Mouse (Mus musculus) lung, embryonic 14.5 days (tissue): Measurements from ENCODE around the gene Smpd2. TPM values are rescaled to one million over a fixed set of nuclear protein-coding genes. Genes with fewer than 3 reads are reported as not detected.

Source experiments
- ATAC-seq: fragments of 200-750 bp; cut with Nextera tagmentation; 2 replicates; pipeline ENCODE4 v1.8.0; 2017; ENCODE audit warnings: mild to moderate bottlenecking, moderate TSS enrichment, moderate library complexity; ENCODE audit not compliant: insufficient read depth
- DNase-seq: peaks from one replicate; pipeline ENCODE4 v3.0.0-alpha.2; 2015
- H3K27ac ChIP-seq: fragments of 300-500 bp; sonication (generic); 2 replicates; pipeline ENCODE4 v1.5.1; 2014; ENCODE audit warnings: low read depth, mild to moderate bottlenecking, moderate library complexity
- H3K27me3 ChIP-seq: fragments of 300-500 bp; sonication (generic); 2 replicates; pipeline ENCODE4 v1.6.1; 2014; ENCODE audit warnings: low read length, control low read depth; ENCODE audit not compliant: insufficient read depth
- H3K36me3 ChIP-seq: fragments of 300-500 bp; sonication (generic); 2 replicates; pipeline ENCODE4 v1.6.1; 2014; ENCODE audit warnings: control low read depth; ENCODE audit not compliant: insufficient read depth
- H3K4me1 ChIP-seq: fragments of 300-500 bp; sonication (generic); 2 replicates; pipeline ENCODE4 v1.6.1; 2014; ENCODE audit warnings: antibody characterized with exemption, control low read depth; ENCODE audit not compliant: insufficient read depth
- H3K4me2 ChIP-seq: fragments of 300-500 bp; sonication (generic); 2 replicates; pipeline ENCODE4 v1.6.1; 2014; ENCODE audit warnings: mild to moderate bottlenecking
- H3K4me3 ChIP-seq: fragments of 300-500 bp; sonication (generic); 2 replicates; pipeline ENCODE4 v1.5.1; 2014; ENCODE audit warnings: low read depth, low read length
- H3K9ac ChIP-seq: fragments of 300-500 bp; sonication (generic); 2 replicates; pipeline ENCODE4 v1.6.1; 2014
- H3K9me3 ChIP-seq: fragments of 300-500 bp; sonication (generic); 2 replicates; pipeline ENCODE4 v1.6.1; 2016; ENCODE audit warnings: low read depth, low read length, control low read depth
- CTCF ChIP-seq: IDR thresholded peaks from 2 replicates; pipeline ENCODE4 v1.5.1; 2016; ENCODE audit warnings: antibody characterized with exemption, low read depth
- WGBS: fragments of 180-500 bp; shearing (Covaris S2); extraction: QIAGEN DNeasy Blood & Tissue Kit; methylation state at CpG from one replicate; pipeline ENCODE4 v1.1.7; 2014; 5-methylcytosine and 5-hydroxymethylcytosine counted together
- polyA plus RNA-seq: library from polyadenylated mRNA; unstranded; fragments of >200 nt; fragmentation: Nextera tagmentation; extraction: Ambion mirVana; gene quantifications from 2 replicates; pipeline ENCODE4 v1.2.1, GENCODE M21; 2014

Gene Smpd2
- 61.4 and 62.4 TPM in 2 replicates for polyA plus RNA-seq

DNA sequence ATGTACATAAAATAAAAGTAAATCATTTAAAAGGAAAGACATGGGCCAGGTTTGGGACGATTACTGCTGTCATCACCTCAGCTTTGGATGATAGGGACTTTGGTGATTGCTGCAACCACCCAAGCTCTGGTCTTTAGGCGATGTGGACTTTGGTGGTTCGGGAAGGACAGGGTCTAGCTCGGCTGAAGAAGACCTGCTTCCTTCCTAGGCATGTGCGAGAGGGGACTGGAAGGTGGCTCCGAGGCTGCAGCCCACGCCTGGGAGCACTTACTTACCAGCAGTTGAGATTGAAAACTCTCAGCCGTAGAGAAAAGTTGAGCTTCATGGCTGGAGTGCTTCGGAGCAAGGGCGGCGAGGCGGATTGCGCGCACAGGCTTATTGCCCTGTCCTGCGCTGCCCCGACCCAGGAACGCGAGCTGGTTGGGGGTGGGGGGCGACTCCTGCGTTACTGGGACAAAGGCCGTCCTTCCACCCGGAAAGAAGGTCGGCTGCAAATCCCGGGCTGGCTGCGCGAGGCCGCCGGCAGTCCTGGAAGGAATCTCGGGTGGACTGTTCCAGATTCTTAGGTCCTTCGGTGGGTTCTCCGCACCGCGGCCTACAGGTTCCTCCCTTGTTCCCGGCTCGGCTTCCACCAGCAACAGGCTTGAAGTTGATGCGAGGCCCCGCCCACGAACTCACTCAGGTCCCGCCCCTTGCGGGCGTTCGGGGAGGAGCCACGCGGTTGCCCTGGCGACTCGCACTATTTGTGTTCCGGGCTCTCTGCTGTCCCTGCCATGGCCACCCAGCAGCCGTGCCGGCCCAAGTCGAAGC, at the start of gene Smpd2, which contains the start of gene Ppil6:
TSS of gene Smpd2 (minus strand) at position 662 of the 810 bp plus-strand sequence.
TSS of gene Ppil6 (plus strand) at position 732 of the 810 bp plus-strand sequence.
- under 1% methylated on average over 50 of the region's 50 CpGs for WGBS
- Histone ChIP-seq H3K9me3 (no peaks in the 10 kb centered on the region), H3K27ac (peak within 1 kb of the TSS; percentile 81), H3K27me3 (no peaks in the 10 kb centered on the region), H3K36me3 (peaks cover 36% of the 10 kb centered on the region), H3K4me3 (peak within 1 kb of the TSS; percentile 67), H3K4me1 (peaks cover 4% of the 10 kb centered on the region), H3K9ac (peak within 1 kb of the TSS; percentile 74), H3K4me2 (peak within 1 kb of the TSS; percentile 100)
- 0 out of 2 replicates have a peak, but pooled peaks have one; percentile 9 for TF ChIP-seq CTCF
- DNase-seq (peak; percentile 98), ATAC-seq (peak; percentile 94)

DNA sequence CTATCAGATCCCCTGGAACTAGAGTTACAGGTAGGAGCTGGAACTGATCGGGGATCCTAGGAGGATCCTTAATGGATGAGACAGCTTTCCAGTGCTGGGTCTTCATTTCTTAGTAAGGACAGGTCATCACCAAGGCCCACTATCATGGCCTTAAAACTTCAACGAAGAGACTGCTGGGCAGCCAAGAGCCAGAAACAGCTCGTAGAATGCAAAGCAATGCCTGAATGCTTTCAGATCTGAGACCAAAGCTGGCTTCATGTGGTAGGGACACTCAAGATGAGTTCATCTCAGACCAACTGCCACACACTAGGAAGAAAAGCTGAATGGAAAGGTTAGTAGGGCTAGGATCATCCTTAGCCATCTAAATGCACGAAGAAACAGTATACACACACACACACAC, 48.8 kb upstream of the Smpd2 start:
- no peak overlapping the region for H3K4me2 ChIP-seq
- H3K4me1 ChIP-seq, result no peaks in the 10 kb centered on the region
- no peak overlapping the region for H3K27ac ChIP-seq
- TF ChIP-seq CTCF, result no peak
- WGBS, result 88% methylated on average over 4 of the region's 4 CpGs
- ATAC-seq, result no peak
- no peak overlapping the region for H3K9ac ChIP-seq
- no peaks in the 10 kb centered on the region for H3K9me3 ChIP-seq
- DNase-seq, result no peak
- no peaks in the 10 kb centered on the region for H3K27me3 ChIP-seq
- peaks cover 21% of the 10 kb centered on the region; the same call in 1 of the 2 replicates for H3K36me3 ChIP-seq
- no peak overlapping the region for H3K4me3 ChIP-seq

DNA sequence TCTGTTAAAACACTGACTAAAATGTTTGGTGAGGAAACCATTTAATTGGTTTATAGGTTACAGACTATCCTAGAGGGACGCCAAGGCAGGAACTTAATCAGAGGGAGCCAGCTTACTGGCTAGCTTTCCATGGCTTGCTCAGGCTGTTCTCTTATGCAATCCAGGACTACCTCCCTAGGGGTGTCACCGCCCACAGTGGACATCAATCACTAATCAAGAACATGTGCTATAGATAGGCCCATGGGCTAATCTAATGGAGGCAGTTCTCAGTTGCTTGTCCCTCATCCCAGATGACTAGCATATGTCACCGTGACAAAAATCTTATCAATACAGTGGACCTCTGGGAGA, 47.8 kb upstream of the Smpd2 start:
- H3K27ac ChIP-seq, result no peak overlapping the region
- no peak for ATAC-seq
- H3K36me3 ChIP-seq, result peaks cover 31% of the 10 kb centered on the region
- no peaks in the 10 kb centered on the region for H3K4me1 ChIP-seq
- no peaks in the 10 kb centered on the region for H3K27me3 ChIP-seq
- no peak overlapping the region for H3K9ac ChIP-seq
- H3K9me3 ChIP-seq, result no peaks in the 10 kb centered on the region
- H3K4me2 ChIP-seq, result no peak overlapping the region
- no peak for TF ChIP-seq CTCF
- no peak overlapping the region for H3K4me3 ChIP-seq
- DNase-seq, result no peak
- WGBS, result 87% methylated on average over 3 of the region's 3 CpGs

DNA sequence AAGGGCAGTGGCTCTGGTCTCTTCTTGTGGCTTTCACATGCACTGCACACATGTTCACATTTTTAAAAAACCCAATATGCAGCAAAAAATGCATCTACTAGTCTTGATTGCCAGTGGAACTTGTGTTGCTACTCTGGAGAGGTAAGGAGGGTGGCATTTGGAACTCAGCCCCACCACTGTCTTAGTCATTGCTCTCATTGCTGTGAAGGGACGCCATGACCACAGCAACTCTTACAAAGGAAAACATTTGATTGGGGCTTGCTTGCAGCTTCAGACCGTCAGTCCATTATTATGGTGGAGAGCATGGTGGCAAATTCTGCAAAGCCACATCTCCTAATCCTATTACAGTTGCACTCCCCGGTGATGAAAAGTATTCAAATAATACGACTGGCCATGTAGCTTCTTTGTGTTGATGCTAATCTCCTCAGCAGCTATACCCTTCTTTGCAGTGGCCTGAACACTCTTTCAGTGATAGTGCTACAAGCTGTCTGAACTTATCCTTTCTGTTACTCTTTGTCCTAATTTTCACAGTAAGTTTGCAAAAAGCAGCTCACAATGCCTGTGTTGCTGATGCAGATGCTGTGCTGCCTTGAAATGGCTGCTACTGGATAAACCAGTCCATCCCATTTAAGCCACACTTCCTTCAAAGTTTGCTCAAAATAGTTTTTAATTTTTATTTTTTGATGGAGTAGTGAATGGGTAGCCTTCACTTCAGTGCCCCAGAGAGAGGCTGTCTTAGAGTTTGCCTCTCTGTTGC, 47.2 kb upstream of the Smpd2 start:
- H3K4me1 ChIP-seq, result no peaks in the 10 kb centered on the region
- no peak for TF ChIP-seq CTCF
- no peaks in the 10 kb centered on the region for H3K27me3 ChIP-seq
- H3K9ac ChIP-seq, result no peak overlapping the region
- H3K27ac ChIP-seq, result no peak overlapping the region
- H3K36me3 ChIP-seq, result peaks cover 36% of the 10 kb centered on the region
- no peak for ATAC-seq
- H3K4me2 ChIP-seq, result no peak overlapping the region
- WGBS, result 88% methylated on average over 4 of the region's 4 CpGs
- DNase-seq, result no peak
- H3K4me3 ChIP-seq, result no peak overlapping the region
- no peaks in the 10 kb centered on the region for H3K9me3 ChIP-seq

DNA sequence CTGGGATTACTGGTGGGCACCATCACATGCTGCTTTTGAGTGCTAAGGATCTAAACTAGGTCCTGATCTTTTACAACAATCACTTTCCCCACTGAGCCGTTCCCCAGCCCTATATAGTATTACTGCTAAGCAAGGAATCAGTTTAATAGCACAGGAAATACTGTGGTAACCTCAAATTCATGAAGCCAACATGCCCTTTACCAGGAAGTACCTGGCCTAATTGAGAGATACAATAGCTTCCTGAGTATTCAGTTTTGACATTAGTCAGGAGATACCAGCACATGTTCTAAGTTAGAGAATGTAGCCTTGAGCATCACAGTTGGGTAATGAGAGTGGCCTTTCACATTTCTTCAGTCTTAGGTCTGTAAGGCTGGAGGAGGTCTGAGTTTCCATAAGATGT, 46.5 kb upstream of the Smpd2 start:
- TF ChIP-seq CTCF, result no peak
- Histone ChIP-seq H3K4me3 (no peak overlapping the region), H3K4me1 (no peaks in the 10 kb centered on the region), H3K4me2 (no peak overlapping the region), H3K9me3 (no peaks in the 10 kb centered on the region), H3K36me3 (peaks cover 38% of the 10 kb centered on the region), H3K9ac (no peak overlapping the region), H3K27me3 (no peaks in the 10 kb centered on the region), H3K27ac (no peak overlapping the region)
- no peak for DNase-seq
- 93% methylated on average over 1 of the region's 1 CpGs for WGBS
- no peak for ATAC-seq

DNA sequence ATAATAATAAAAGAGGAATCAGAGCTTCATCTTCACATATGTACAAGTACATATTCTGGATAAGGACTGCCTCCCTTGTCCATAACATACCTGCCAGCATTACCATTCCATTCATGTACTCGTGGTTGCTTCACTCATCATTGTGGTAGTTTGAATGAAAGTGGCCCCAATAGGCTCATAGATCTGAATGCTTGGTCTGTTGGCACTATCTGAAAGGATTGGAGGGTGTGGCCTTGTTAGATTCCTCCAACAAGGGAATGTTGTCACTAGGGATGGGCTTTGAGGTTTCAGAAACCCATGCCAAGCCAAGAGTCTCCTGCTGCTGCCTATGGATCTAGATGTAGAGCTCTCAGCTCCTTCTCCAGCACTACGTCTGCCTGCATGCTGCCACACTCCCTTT, 45.8 kb upstream of the Smpd2 start:
- H3K27ac ChIP-seq, result no peak overlapping the region
- no peak overlapping the region for H3K9ac ChIP-seq
- no peak overlapping the region for H3K4me2 ChIP-seq
- ATAC-seq (no peak), DNase-seq (no peak)
- 95% methylated on average over 2 of the region's 2 CpGs for WGBS
- H3K9me3 ChIP-seq, result no peaks in the 10 kb centered on the region
- H3K4me1 ChIP-seq, result no peaks in the 10 kb centered on the region
- H3K36me3 ChIP-seq, result peaks cover 44% of the 10 kb centered on the region
- TF ChIP-seq CTCF, result no peak
- no peaks in the 10 kb centered on the region for H3K27me3 ChIP-seq
- H3K4me3 ChIP-seq, result no peak overlapping the region

DNA sequence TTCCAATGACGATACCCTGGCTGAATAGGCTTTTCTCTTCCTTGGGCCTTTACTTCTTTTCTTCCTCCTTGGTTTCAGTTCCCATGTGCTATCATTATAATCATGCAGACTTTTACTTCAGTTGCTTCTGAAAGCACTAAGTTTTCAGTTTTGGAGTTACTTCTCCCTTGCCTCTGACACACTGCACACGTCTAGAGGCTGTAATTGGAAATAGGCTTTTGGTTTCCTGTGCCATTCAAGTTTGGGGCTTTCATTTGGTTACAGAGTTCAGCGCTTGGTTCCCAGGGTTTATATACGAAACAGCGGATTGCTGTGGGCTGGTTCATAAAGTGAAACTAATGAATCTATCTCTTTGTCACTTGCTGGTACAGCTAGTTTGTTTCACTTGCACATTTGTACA, 39.8 kb upstream of the Smpd2 start:
- H3K27me3 ChIP-seq, result no peaks in the 10 kb centered on the region
- no peak overlapping the region for H3K4me2 ChIP-seq
- ATAC-seq (no peak), DNase-seq (no peak)
- TF ChIP-seq CTCF, result no peak
- H3K9ac ChIP-seq, result no peak overlapping the region
- H3K4me1 ChIP-seq, result no peaks in the 10 kb centered on the region
- 84% methylated on average over 5 of the region's 5 CpGs for WGBS
- no peak overlapping the region for H3K27ac ChIP-seq
- peaks cover 78% of the 10 kb centered on the region for H3K36me3 ChIP-seq
- H3K9me3 ChIP-seq, result no peaks in the 10 kb centered on the region
- H3K4me3 ChIP-seq, result no peak overlapping the region
